Mouse (Mus musculus): ENCODE measurements around the gene Krt86.

Gene Krt86

GRCm38 (mm10) chr15:101472952-101473528, at the start of gene Krt86:
Gene Krt86 (plus strand): TSS chr15:101473478.
- peak in 1 of 2 experiments; percentile 44 for DNase-seq

- no peak for DNase-seq
Measured at GRCm38 (mm10) chr15:101424914-101425313, 48.4 kb upstream of the Krt86 start.

- no peak for DNase-seq
Measured at GRCm38 (mm10) chr15:101436611-101437010, 36.7 kb upstream of the Krt86 start.

GRCm38 (mm10) chr15:101438555-101438954, 34.7 kb upstream of the Krt86 start, which contains the start of gene Krt87:
Gene Krt87 (minus strand): TSS chr15:101438804.
- no peak for DNase-seq

- no peak for DNase-seq
Measured at GRCm38 (mm10) chr15:101440837-101441236, 32.4 kb upstream of the Krt86 start.

- DNase-seq = no peak
Measured at GRCm38 (mm10) chr15:101446572-101446971, 26.7 kb upstream of the Krt86 start.

- DNase-seq = no peak
Measured at GRCm38 (mm10) chr15:101447444-101447843, 25.8 kb upstream of the Krt86 start, which contains the start of gene Krt88. Gene Krt88 (plus strand): TSS chr15:101447744.

- peak; percentile 74 to 88 for DNase-seq
Measured at GRCm38 (mm10) chr15:101453093-101453736, 20.1 kb upstream of the Krt86 start.

- no peak for DNase-seq
Measured at GRCm38 (mm10) chr15:101454774-101455173, 18.5 kb upstream of the Krt86 start.

GRCm38 (mm10) chr15:101455292-101455691, 18.0 kb upstream of the Krt86 start:
- peak in 1 of 2 experiments; percentile 17 for DNase-seq

GRCm38 (mm10) chr15:101455891-101456290, 17.4 kb upstream of the Krt86 start:
- no peak for DNase-seq

- DNase-seq = peak; percentile 37 to 54
Measured at GRCm38 (mm10) chr15:101458361-101458930, 14.8 kb upstream of the Krt86 start.

GRCm38 (mm10) chr15:101459283-101459682, 14.0 kb upstream of the Krt86 start:
- DNase-seq = peak in 1 of 2 experiments; percentile 23

GRCm38 (mm10) chr15:101463651-101464050, 9.6 kb upstream of the Krt86 start, which contains the start of gene Krt81:
Gene Krt81 (minus strand): TSS chr15:101463751.
- DNase-seq = no peak

GRCm38 (mm10) chr15:101469093-101469492, 4.2 kb upstream of the Krt86 start:
- DNase-seq = no peak

GRCm38 (mm10) chr15:101479007-101479665, 5.9 kb downstream of the Krt86 start:
- peak in 1 of 2 experiments; percentile 61 for DNase-seq

GRCm38 (mm10) chr15:101479666-101480060, 6.4 kb downstream of the Krt86 start:
- no peak for DNase-seq

- no peak for DNase-seq
Measured at GRCm38 (mm10) chr15:101482056-101482455, 8.8 kb downstream of the Krt86 start.

GRCm38 (mm10) chr15:101483646-101484045, 10.4 kb downstream of the Krt86 start:
- DNase-seq = no peak

GRCm38 (mm10) chr15:101484939-101485338, 11.7 kb downstream of the Krt86 start:
- no peak for DNase-seq

GRCm38 (mm10) chr15:101485911-101486635, 12.8 kb downstream of the Krt86 start:
- DNase-seq = no peak

GRCm38 (mm10) chr15:101491431-101491830, 18.2 kb downstream of the Krt86 start, which contains the start of gene Krt83:
Gene Krt83 (minus strand): TSS chr15:101491512.
- no peak for DNase-seq

GRCm38 (mm10) chr15:101492718-101493117, 19.4 kb downstream of the Krt86 start:
- DNase-seq = no peak

All from kidney, postnatal 36 days (tissue).